ENCODE assay signal across 8 mouse cellular contexts in the genomic region with DNA sequence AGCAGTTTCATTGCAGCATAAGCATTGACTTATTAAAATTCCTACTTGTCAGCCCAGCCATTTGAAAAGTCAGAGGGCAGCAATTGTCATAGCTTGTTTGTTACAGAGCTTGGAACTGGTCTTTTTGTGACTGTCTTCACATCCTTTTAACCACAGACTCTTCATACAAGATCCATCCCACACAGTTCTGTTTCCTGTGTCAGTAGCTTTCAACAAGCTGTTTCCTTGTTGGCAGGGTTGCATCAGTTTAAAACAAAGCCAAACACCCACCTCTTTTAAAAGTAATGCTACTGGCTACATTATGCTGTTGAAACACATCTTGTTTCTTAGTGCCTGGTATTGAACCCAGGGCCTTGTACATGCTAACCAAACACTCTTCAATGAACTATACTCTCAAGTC. TPM values are rescaled to one million over a fixed set of nuclear protein-coding genes. Genes with fewer than 3 reads are reported as not detected.
DNase-seq lines count a peak whose midpoint lies in the region; ATAC-seq and TF ChIP-seq lines count a peak whose summit lies in the region.

No protein-coding gene starts in this region.

- H3K27me3 ChIP-seq in midbrain, embryonic 10.5 days (ENCODE audit: low read depth, poor library complexity, severe bottlenecking): no peaks in the 10 kb centered on the region
- H3K27me3 ChIP-seq in midbrain, postnatal 0 days (ENCODE audit: insufficient read depth, low read length): no peaks in the 10 kb centered on the region
- H3K27me3 ChIP-seq in embryonic facial prominence, embryonic 12.5 days: no peaks in the 10 kb centered on the region
- H3K27me3 ChIP-seq in heart, postnatal 0 days (ENCODE audit: control insufficient read depth, insufficient read depth, low read length): no peaks in the 10 kb centered on the region

- H3K9me3 ChIP-seq in midbrain, embryonic 10.5 days (replicated peaks): no peaks in the 10 kb centered on the region
- H3K9me3 ChIP-seq in midbrain, postnatal 0 days (ENCODE audit: low read length): no peaks in the 10 kb centered on the region
- no peaks in the 10 kb centered on the region for H3K9me3 ChIP-seq in embryonic facial prominence, embryonic 12.5 days
- H3K9me3 ChIP-seq in heart, postnatal 0 days (replicated peaks; ENCODE audit: control insufficient read depth, low read length): no peaks in the 10 kb centered on the region

- peaks cover 40% of the 10 kb centered on the region for H3K4me1 ChIP-seq in midbrain, embryonic 10.5 days
- peaks cover 6% of the 10 kb centered on the region; the same call in 1 of the 2 replicates for H3K4me1 ChIP-seq in midbrain, postnatal 0 days (ENCODE audit: insufficient read depth, low read length)
- H3K4me1 ChIP-seq in embryonic facial prominence, embryonic 12.5 days: peaks cover 15% of the 10 kb centered on the region; the same call in 1 of the 2 replicates
- peaks cover 34% of the 10 kb centered on the region for H3K4me1 ChIP-seq in heart, postnatal 0 days (ENCODE audit: control insufficient read depth, insufficient read depth)
- peaks cover 6% of the 10 kb centered on the region for H3K4me1 ChIP-seq in olfactory bulb, adult 2 months (ENCODE audit: control insufficient read depth, insufficient read depth, low read length)

- no peak overlapping the region for H3K9ac ChIP-seq in midbrain, postnatal 0 days (replicated peaks; ENCODE audit: low read length, poor library complexity, severe bottlenecking)
- H3K9ac ChIP-seq in embryonic facial prominence, embryonic 12.5 days: no peak overlapping the region
- no peak overlapping the region; the same call in 1 of the 2 replicates for H3K9ac ChIP-seq in heart, postnatal 0 days (replicated peaks; ENCODE audit: low read depth, low read length)

- H3K36me3 ChIP-seq in midbrain, embryonic 10.5 days: no peaks in the 10 kb centered on the region
- H3K36me3 ChIP-seq in midbrain, postnatal 0 days (ENCODE audit: insufficient read depth, low read length): no peaks in the 10 kb centered on the region
- no peaks in the 10 kb centered on the region for H3K36me3 ChIP-seq in embryonic facial prominence, embryonic 12.5 days
- no peaks in the 10 kb centered on the region for H3K36me3 ChIP-seq in heart, postnatal 0 days (replicated peaks; ENCODE audit: control insufficient read depth, insufficient read depth, low read length)

- peak overlapping the region; percentile 42 for H3K27ac ChIP-seq in midbrain, embryonic 10.5 days (replicated peaks)
- no peak overlapping the region for H3K27ac ChIP-seq in midbrain, postnatal 0 days (ENCODE audit: low read depth, low read length)
- 0 out of 2 replicates have a peak overlapping the region, but pooled peaks have one; percentile 17 for H3K27ac ChIP-seq in embryonic facial prominence, embryonic 12.5 days
- H3K27ac ChIP-seq in heart, postnatal 0 days (ENCODE audit: low read depth): peak overlapping the region; percentile 76
- H3K27ac ChIP-seq in olfactory bulb, adult 2 months (ENCODE audit: insufficient read depth, low read depth, low read length): peak overlapping the region; percentile 73; the same call in 1 of the 2 replicates

- H3K4me3 ChIP-seq in midbrain, embryonic 10.5 days: no peak overlapping the region
- H3K4me3 ChIP-seq in midbrain, postnatal 0 days (ENCODE audit: low read depth, low read length): no peak overlapping the region
- no peak overlapping the region for H3K4me3 ChIP-seq in embryonic facial prominence, embryonic 12.5 days
- H3K4me3 ChIP-seq in heart, postnatal 0 days (ENCODE audit: low read depth, low read length): no peak overlapping the region
- H3K4me3 ChIP-seq in olfactory bulb, adult 2 months (ENCODE audit: insufficient read depth, low read depth, low read length): no peak overlapping the region

- DNase-seq in midbrain, embryonic 10.5 days (ENCODE audit: low spot score): no peak
- DNase-seq in midbrain, postnatal 0 days (ENCODE audit: low spot score): no peak
- DNase-seq in heart, postnatal 0 days (ENCODE audit: low spot score): peak; percentile 59
- no peak for DNase-seq in embryo, embryonic 11 days
- DNase-seq in kidney, adult 18-20 months: no peak
- DNase-seq in frontal cortex, postnatal 14 days (ENCODE audit: low spot score in 2 of 2): no peak

- no peak for TF ChIP-seq CTCF in midbrain, postnatal 0 days (IDR thresholded peaks at IDR 0.05)
- TF ChIP-seq CTCF in heart, postnatal 0 days (IDR thresholded peaks at IDR 0.05; ENCODE audit: low read depth): no peak
- no peak for TF ChIP-seq CTCF in olfactory bulb, adult 2 months (IDR thresholded peaks at IDR 0.05; ENCODE audit: insufficient read depth, low read depth, low read length)

- H3K4me2 ChIP-seq in midbrain, postnatal 0 days (ENCODE audit: low read depth, low read length, poor library complexity, severe bottlenecking): no peak overlapping the region
- no peak overlapping the region for H3K4me2 ChIP-seq in embryonic facial prominence, embryonic 12.5 days (replicated peaks)
- H3K4me2 ChIP-seq in heart, postnatal 0 days (ENCODE audit: low read depth, low read length): no peak overlapping the region

- no peak for ATAC-seq in midbrain, postnatal 0 days (ENCODE audit: low FRiP score)
- ATAC-seq in embryonic facial prominence, embryonic 12.5 days (ENCODE audit: insufficient number of reproducible peaks, insufficient read depth, low FRiP score, low TSS enrichment): no peak
- no peak for ATAC-seq in heart, postnatal 0 days (ENCODE audit: insufficient read depth, low read depth)

- TF ChIP-seq EP300 in heart, postnatal 0 days (IDR thresholded peaks at IDR 0.05; ENCODE audit: low read depth): no peak

- no peak for TF ChIP-seq POLR2A in olfactory bulb, adult 2 months (IDR thresholded peaks at IDR 0.05; ENCODE audit: insufficient read depth, low read depth, low read length)

RNA-seq across cellular contexts. Expression of gene Lims1, which starts 46.9 kb away (rescaled TPM):
- polyA plus RNA-seq in midbrain, embryonic 10.5 days (2016; fragmentation: Nextera tagmentation; extraction: Ambion mirVana): 109 and 111 TPM in 2 replicates
- 32.3 and 39.4 TPM in 2 replicates for total RNA-seq in midbrain, postnatal 0 days (2014; rRNA removed)
- polyA plus RNA-seq in midbrain, postnatal 0 days (2015; fragmentation: Nextera tagmentation; extraction: Ambion mirVana): 41.3 and 44.0 TPM in 2 replicates
- polyA plus RNA-seq in embryonic facial prominence, embryonic 12.5 days (2016; fragmentation: Nextera tagmentation; extraction: Ambion mirVana): 120 and 126 TPM in 2 replicates
- 177 and 193 TPM in 2 replicates for total RNA-seq in heart, postnatal 0 days (2014; rRNA removed; ENCODE audit: low replicate concordance)
- 211 and 232 TPM in 2 replicates for polyA plus RNA-seq in heart, postnatal 0 days (2015; fragmentation: Nextera tagmentation; extraction: Ambion mirVana)
- not detected in 2 replicates for polyA plus RNA-seq in olfactory bulb, adult 2 months (2012; ENCODE audit: insufficient read depth, insufficient read length, low replicate concordance, missing spikeins)

Comparison
In these comparisons a context has a peak if more than half of its experiments do, and no peak if none do; other contexts are left out.
1. RNA of gene Lims1, which starts 46.9 kb away (polyA plus RNA-seq): 211 to 232 TPM in heart, postnatal 0 days, 120 to 126 TPM in embryonic facial prominence, embryonic 12.5 days, 109 to 111 TPM in midbrain, embryonic 10.5 days and 41.3 to 44.0 TPM in midbrain, postnatal 0 days; not detected in olfactory bulb, adult 2 months; every median in the first group is over 10 times any median in the second.